Mouse (Mus musculus) inflammation-experienced regulatory T-cells, adult 6 months (primary cell): ENCODE results near the gene Gm20388. TPM values are rescaled to one million over a fixed set of nuclear protein-coding genes. Genes with fewer than 3 reads are reported as not detected.

Experiments used
- ATAC-seq: one replicate; pipeline ENCODE4 v1.8.0; 2017
- polyA plus RNA-seq, 3 experiments: library from polyadenylated mRNA; unstranded; fragments of 100-300 nt; shearing (Covaris generic); gene quantifications; one replicate each; pipeline ENCODE4 v1.2.1; 2017

Gene Gm20388
- polyA plus RNA-seq, 3 experiments from 2014 or later: 10.8 to 14.1 (median 11.8) TPM

- no peak for ATAC-seq
Measured at GRCm38 (mm10) chr8:122658807-122659160, 2748.1 kb downstream of the Gm20388 start.

- no peak for ATAC-seq
Measured at GRCm38 (mm10) chr8:122660022-122660421, 2749.4 kb downstream of the Gm20388 start.

GRCm38 (mm10) chr8:122661138-122661537, 2750.5 kb downstream of the Gm20388 start:
- no peak for ATAC-seq

GRCm38 (mm10) chr8:122661894-122662293, 2751.3 kb downstream of the Gm20388 start:
- no peak for ATAC-seq

GRCm38 (mm10) chr8:122663106-122663505, 2752.5 kb downstream of the Gm20388 start:
- ATAC-seq: no peak

GRCm38 (mm10) chr8:122663670-122664069, 2753.0 kb downstream of the Gm20388 start:
- no peak for ATAC-seq

- ATAC-seq: no peak
Measured at GRCm38 (mm10) chr8:122665221-122665620, 2754.6 kb downstream of the Gm20388 start.

- ATAC-seq: no peak
Measured at GRCm38 (mm10) chr8:122665667-122666316, 2755.2 kb downstream of the Gm20388 start.

- ATAC-seq: no peak
Measured at GRCm38 (mm10) chr8:122666338-122666764, 2755.7 kb downstream of the Gm20388 start.

- ATAC-seq: peak; percentile 67
Measured at GRCm38 (mm10) chr8:122666827-122667226, 2756.2 kb downstream of the Gm20388 start.

- no peak for ATAC-seq
Measured at GRCm38 (mm10) chr8:122667854-122668253, 2757.2 kb downstream of the Gm20388 start.

GRCm38 (mm10) chr8:122669370-122669769, 2758.7 kb downstream of the Gm20388 start:
- no peak for ATAC-seq

GRCm38 (mm10) chr8:122670001-122670400, 2759.4 kb downstream of the Gm20388 start:
- ATAC-seq: no peak

GRCm38 (mm10) chr8:122670718-122671117, 2760.1 kb downstream of the Gm20388 start:
- ATAC-seq: no peak

GRCm38 (mm10) chr8:122671894-122672293, 2761.3 kb downstream of the Gm20388 start:
- no peak for ATAC-seq

GRCm38 (mm10) chr8:122673989-122674388, 2763.3 kb downstream of the Gm20388 start:
- ATAC-seq: no peak

- no peak for ATAC-seq
Measured at GRCm38 (mm10) chr8:122674999-122675398, 2764.4 kb downstream of the Gm20388 start.

GRCm38 (mm10) chr8:122675596-122676420, 2765.2 kb downstream of the Gm20388 start:
- no peak for ATAC-seq

- no peak for ATAC-seq
Measured at GRCm38 (mm10) chr8:122676621-122677480, 2766.2 kb downstream of the Gm20388 start.

- no peak for ATAC-seq
Measured at GRCm38 (mm10) chr8:122677481-122678021, 2766.9 kb downstream of the Gm20388 start.

GRCm38 (mm10) chr8:122678061-122678895, 2767.6 kb downstream of the Gm20388 start:
- ATAC-seq: peak; percentile 55

GRCm38 (mm10) chr8:122678896-122679210, 2768.2 kb downstream of the Gm20388 start:
- no peak for ATAC-seq
